Mouse (Mus musculus) ES-E14 (cell line): ENCODE results near the gene Lsm11.

Source experiments
- HCFC1 ChIP-seq: IDR thresholded peaks from 2 replicates; pipeline ENCODE4 v1.6.1; 2012; ENCODE audit warnings: low read length, inconsistent platforms, borderline replicate concordance; ENCODE audit not compliant: insufficient read depth
- MAFK ChIP-seq: IDR thresholded peaks from 2 replicates; pipeline ENCODE4 v1.6.1; 2014; ENCODE audit warnings: mild to moderate bottlenecking, low read depth, low read length, inconsistent platforms; ENCODE audit not compliant: insufficient read depth

GRCm38 (mm10) chr11:45960003-45960402, 15.3 kb upstream of the Lsm11 start:
- TF ChIP-seq MAFK (no peak), HCFC1 (no peak)
